Mouse (Mus musculus): ENCODE results near the gene Nrip1.

The Nrip1 gene

GRCm38 (mm10) chr16:76283796-76284195, 89.8 kb downstream of the Nrip1 start:
- in situ Hi-C loops (cut with MseI, MboI) = no loop called here

- in situ Hi-C loops (cut with MseI, MboI) = no loop called here
Measured at GRCm38 (mm10) chr16:76281850-76282249, 91.8 kb downstream of the Nrip1 start.

GRCm38 (mm10) chr16:76280365-76280764, 93.3 kb downstream of the Nrip1 start:
- in situ Hi-C loops (cut with MseI, MboI) = no loop called here

- in situ Hi-C loops (cut with MseI, MboI) = no loop called here
Measured at GRCm38 (mm10) chr16:76276271-76276670, 97.4 kb downstream of the Nrip1 start.

GRCm38 (mm10) chr16:76275584-76275983, 98.0 kb downstream of the Nrip1 start:
- in situ Hi-C loops (cut with MseI, MboI) = no loop called here

GRCm38 (mm10) chr16:76275166-76275565, 98.5 kb downstream of the Nrip1 start:
- in situ Hi-C loops (cut with MseI, MboI) = no loop called here

- in situ Hi-C loops (cut with MseI, MboI) = no loop called here
Measured at GRCm38 (mm10) chr16:76266635-76267268, 106.9 kb downstream of the Nrip1 start.

- in situ Hi-C loops (cut with MseI, MboI) = no loop called here
Measured at GRCm38 (mm10) chr16:76265874-76266273, 107.8 kb downstream of the Nrip1 start.

GRCm38 (mm10) chr16:76265301-76265700, 108.3 kb downstream of the Nrip1 start:
- in situ Hi-C loops (cut with MseI, MboI) = no loop called here

GRCm38 (mm10) chr16:76263393-76263792, 110.2 kb downstream of the Nrip1 start:
- in situ Hi-C loops (cut with MseI, MboI) = no loop called here

- in situ Hi-C loops (cut with MseI, MboI) = no loop called here
Measured at GRCm38 (mm10) chr16:76260296-76260695, 113.3 kb downstream of the Nrip1 start.

- in situ Hi-C loops (cut with MseI, MboI) = no loop called here
Measured at GRCm38 (mm10) chr16:76251826-76252225, 121.8 kb downstream of the Nrip1 start.

- in situ Hi-C loops (cut with MseI, MboI) = no loop called here
Measured at GRCm38 (mm10) chr16:76249345-76250091, 124.1 kb downstream of the Nrip1 start.

GRCm38 (mm10) chr16:76242850-76243249, 130.8 kb downstream of the Nrip1 start:
- in situ Hi-C loops (cut with MseI, MboI) = no loop called here

- in situ Hi-C loops (cut with MseI, MboI) = no loop called here
Measured at GRCm38 (mm10) chr16:76241266-76241665, 132.4 kb downstream of the Nrip1 start.

- in situ Hi-C loops (cut with MseI, MboI) = no loop called here
Measured at GRCm38 (mm10) chr16:76239353-76239752, 134.3 kb downstream of the Nrip1 start.

GRCm38 (mm10) chr16:76238784-76239183, 134.8 kb downstream of the Nrip1 start:
- in situ Hi-C loops (cut with MseI, MboI) = no loop called here
